Mouse (Mus musculus) kidney, postnatal 0 days (tissue): ENCODE measurements at regions not wholly inside any gene's neighbourhood (a gene's known extent, or its start where the extent isn't known, plus 50 kb on each side); places are given as distances from the start of the nearest gene placed in this dataset.

Experiments used
- ATAC-seq: fragments of 200-750 bp; cut with Nextera tagmentation; replicated peaks from 2 replicates; pipeline ENCODE4 v1.8.0; 2017; ENCODE audit warnings: low read depth, moderate number of reproducible peaks, moderate TSS enrichment, moderate library complexity; ENCODE audit not compliant: low FRiP score
- DNase-seq: peaks from one replicate; pipeline ENCODE4 v3.0.0-alpha.2; 2016; ENCODE audit warnings: low spot score
- H3K27ac ChIP-seq: fragments of 300-500 bp; sonication (generic); 2 replicates; pipeline ENCODE4 v1.5.1; 2014; ENCODE audit warnings: mild to moderate bottlenecking
- H3K27me3 ChIP-seq: fragments of 300-500 bp; sonication (generic); 2 replicates; pipeline ENCODE4 v1.6.1; 2014; ENCODE audit warnings: low read length, mixed read lengths; ENCODE audit not compliant: insufficient read depth
- H3K36me3 ChIP-seq: fragments of 300-500 bp; sonication (generic); 2 replicates; pipeline ENCODE4 v1.6.1; 2014; ENCODE audit warnings: low read length, mixed read lengths; ENCODE audit not compliant: insufficient read depth
- H3K4me1 ChIP-seq: fragments of 300-500 bp; sonication (generic); replicated peaks from 2 replicates; pipeline ENCODE4 v1.6.1; 2014; ENCODE audit warnings: antibody characterized with exemption, low read length, mixed read lengths; ENCODE audit not compliant: insufficient read depth
- H3K4me2 ChIP-seq: fragments of 300-500 bp; sonication (generic); 2 replicates; pipeline ENCODE4 v1.6.1; 2014; ENCODE audit warnings: mild to moderate bottlenecking, low read length, moderate library complexity, mixed read lengths
- H3K4me3 ChIP-seq: fragments of 300-500 bp; sonication (generic); replicated peaks from 2 replicates; pipeline ENCODE4 v1.5.1; 2014; ENCODE audit warnings: low read depth, low read length
- H3K9ac ChIP-seq: fragments of 300-500 bp; sonication (generic); 2 replicates; pipeline ENCODE4 v1.6.1; 2014; ENCODE audit warnings: low read depth, low read length
- H3K9me3 ChIP-seq: fragments of 300-500 bp; sonication (generic); replicated peaks from 2 replicates; pipeline ENCODE4 v1.6.1; 2016; ENCODE audit warnings: low read length, inconsistent platforms, mixed read lengths
- CTCF ChIP-seq: IDR thresholded peaks from 2 replicates; pipeline ENCODE4 v1.5.1; 2016; ENCODE audit warnings: antibody characterized with exemption, low read depth, mild to moderate bottlenecking, moderate library complexity
- WGBS: fragments of 180-500 bp; shearing (Covaris S2); extraction: QIAGEN DNeasy Blood & Tissue Kit; methylation state at CpG from one replicate; pipeline ENCODE4 v1.1.7; 2014; 5-methylcytosine and 5-hydroxymethylcytosine counted together

DNA sequence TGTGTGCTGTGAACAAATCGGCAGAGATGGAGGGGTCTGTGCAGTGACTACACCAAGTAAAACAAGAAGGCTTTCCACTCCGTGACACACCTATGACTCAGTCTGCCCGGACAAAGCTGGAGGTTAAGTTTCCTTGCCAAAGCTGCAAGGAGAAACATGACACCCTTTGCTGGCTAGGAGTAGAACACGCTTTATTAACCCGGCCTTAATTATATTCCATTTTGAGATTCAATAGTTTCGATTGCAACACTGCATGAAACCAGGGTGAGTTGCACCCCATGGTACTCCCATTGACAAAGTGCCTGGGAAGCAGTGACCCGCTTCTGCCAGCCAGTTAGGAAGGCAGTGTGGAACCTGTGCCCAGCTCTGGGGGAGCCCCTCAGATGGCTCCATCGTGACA, 256.2 kb upstream of the Gm26657 start:
- 54% methylated on average over 8 of the region's 8 CpGs for WGBS
- Histone ChIP-seq H3K4me3 (no peak overlapping the region), H3K27me3 (no peaks in the 10 kb centered on the region), H3K9ac (no peak overlapping the region), H3K27ac (no peak overlapping the region), H3K36me3 (no peaks in the 10 kb centered on the region), H3K4me2 (no peak overlapping the region), H3K9me3 (no peaks in the 10 kb centered on the region), H3K4me1 (no peaks in the 10 kb centered on the region)
- TF ChIP-seq CTCF, result no peak
- ATAC-seq, result no peak
- DNase-seq, result peak; percentile 24

GRCm38 (mm10) chr4:56456788-56457187, 283.1 kb upstream of the Gm26657 start:
- no peak overlapping the region for H3K4me2 ChIP-seq
- no peak overlapping the region for H3K27ac ChIP-seq
- no peaks in the 10 kb centered on the region for H3K27me3 ChIP-seq
- H3K4me1 ChIP-seq, result no peaks in the 10 kb centered on the region
- no peaks in the 10 kb centered on the region for H3K36me3 ChIP-seq
- H3K9me3 ChIP-seq, result no peaks in the 10 kb centered on the region
- no peak overlapping the region for H3K9ac ChIP-seq
- H3K4me3 ChIP-seq, result no peak overlapping the region
- ATAC-seq (no peak), DNase-seq (no peak)
- TF ChIP-seq CTCF, result no peak
- WGBS, result 75% methylated on average over 4 of the region's 4 CpGs

DNA sequence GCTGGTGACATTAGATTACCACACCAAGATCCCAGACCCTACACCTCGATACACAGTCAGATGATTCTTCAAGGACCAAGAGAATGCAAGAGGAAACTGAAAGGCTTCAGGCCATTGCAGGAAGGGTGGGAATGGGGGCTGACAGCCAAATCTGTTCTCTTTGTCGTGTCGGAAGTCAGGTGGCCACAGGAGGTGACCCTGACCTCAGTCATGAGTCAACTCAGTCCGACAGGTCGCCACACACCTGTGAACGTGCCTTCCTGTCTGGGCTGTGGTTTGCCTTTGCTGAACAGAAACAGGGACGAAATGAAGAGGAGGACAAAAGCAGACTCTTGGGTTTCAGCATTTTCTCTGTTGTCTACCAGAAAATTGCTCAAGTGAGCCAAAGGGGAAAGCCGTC, 318.3 kb upstream of the Gm26657 start:
- Histone ChIP-seq H3K27me3 (no peaks in the 10 kb centered on the region), H3K36me3 (no peaks in the 10 kb centered on the region), H3K4me2 (no peak overlapping the region), H3K9ac (no peak overlapping the region), H3K4me3 (no peak overlapping the region), H3K9me3 (no peaks in the 10 kb centered on the region), H3K27ac (no peak overlapping the region), H3K4me1 (no peaks in the 10 kb centered on the region)
- DNase-seq (no peak), ATAC-seq (no peak)
- no peak for TF ChIP-seq CTCF
- 35% methylated on average over 8 of the region's 8 CpGs for WGBS

- no peak for TF ChIP-seq CTCF
- ATAC-seq, result no peak
- Histone ChIP-seq H3K9me3 (no peaks in the 10 kb centered on the region), H3K9ac (no peak overlapping the region), H3K36me3 (no peaks in the 10 kb centered on the region), H3K27me3 (no peaks in the 10 kb centered on the region), H3K4me3 (no peak overlapping the region), H3K4me2 (no peak overlapping the region), H3K4me1 (no peaks in the 10 kb centered on the region), H3K27ac (no peak overlapping the region)
- no peak for DNase-seq
- WGBS, result 73% methylated on average over 5 of the region's 5 CpGs
Observed at GRCm38 (mm10) chr4:56419122-56419913, 320.6 kb upstream of the Gm26657 start.

DNA sequence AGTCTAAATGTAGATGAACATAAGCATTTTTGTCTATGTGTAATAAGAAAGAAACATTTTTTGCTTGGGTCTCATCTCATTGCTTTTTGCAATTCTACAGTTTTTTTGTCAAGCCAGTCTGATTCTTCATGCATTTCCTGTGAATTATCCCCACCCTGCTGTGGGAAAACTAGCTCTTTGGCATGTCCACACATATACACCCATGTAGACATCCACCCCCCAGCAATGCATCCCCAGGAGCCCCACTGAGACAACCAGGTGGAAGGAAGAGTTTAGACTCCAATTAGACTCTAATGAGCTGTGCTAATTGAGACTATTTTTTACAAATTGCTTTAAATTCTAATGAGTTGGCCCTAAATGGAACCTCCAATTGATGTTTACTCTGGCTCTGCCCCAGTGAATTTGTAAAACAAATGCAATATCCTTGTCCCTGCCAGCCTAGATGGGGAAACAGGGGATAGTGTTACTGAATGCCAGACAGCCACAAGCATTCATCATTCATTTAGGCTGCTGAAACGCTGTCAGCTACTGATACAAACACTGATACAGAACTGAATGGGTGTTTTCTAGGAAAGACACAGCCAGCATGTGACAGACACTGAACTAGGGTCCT, 328.7 kb upstream of the Gm26657 start:
- no peak overlapping the region for H3K4me3 ChIP-seq
- H3K9ac ChIP-seq, result no peak overlapping the region
- H3K9me3 ChIP-seq, result no peaks in the 10 kb centered on the region
- WGBS, result 12% methylated on average over 1 of the region's 1 CpGs
- H3K4me2 ChIP-seq, result no peak overlapping the region
- ATAC-seq (no peak), DNase-seq (no peak)
- no peak overlapping the region for H3K27ac ChIP-seq
- no peaks in the 10 kb centered on the region for H3K27me3 ChIP-seq
- H3K36me3 ChIP-seq, result no peaks in the 10 kb centered on the region
- H3K4me1 ChIP-seq, result no peaks in the 10 kb centered on the region
- TF ChIP-seq CTCF, result no peak

DNA sequence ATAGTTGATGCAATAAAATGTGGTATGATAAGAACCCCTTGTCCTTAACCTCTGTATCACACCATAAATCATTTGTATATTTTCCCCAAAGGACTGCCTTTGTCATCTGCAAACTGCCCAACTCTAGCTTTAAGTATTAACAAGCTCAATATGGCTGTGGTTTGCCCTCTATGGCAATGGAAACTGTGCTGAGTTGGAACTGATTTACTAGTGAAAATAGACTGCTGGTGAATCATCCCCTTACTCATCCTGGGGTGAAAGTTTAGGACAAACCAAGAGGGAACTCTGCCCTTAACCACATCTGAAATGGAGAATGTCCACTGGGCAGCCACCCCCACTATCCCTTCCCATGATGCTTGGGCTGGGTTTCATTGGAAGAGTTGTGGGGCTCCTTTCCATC, 346.1 kb upstream of the Gm26657 start:
- Histone ChIP-seq H3K4me1 (no peaks in the 10 kb centered on the region), H3K4me2 (no peak overlapping the region), H3K9ac (no peak overlapping the region), H3K4me3 (no peak overlapping the region), H3K36me3 (no peaks in the 10 kb centered on the region), H3K27ac (no peak overlapping the region), H3K27me3 (no peaks in the 10 kb centered on the region), H3K9me3 (no peaks in the 10 kb centered on the region)
- TF ChIP-seq CTCF, result no peak
- ATAC-seq (no peak), DNase-seq (no peak)
